20 mouse cellular contexts compared by ENCODE assay signal in the genomic region with DNA sequence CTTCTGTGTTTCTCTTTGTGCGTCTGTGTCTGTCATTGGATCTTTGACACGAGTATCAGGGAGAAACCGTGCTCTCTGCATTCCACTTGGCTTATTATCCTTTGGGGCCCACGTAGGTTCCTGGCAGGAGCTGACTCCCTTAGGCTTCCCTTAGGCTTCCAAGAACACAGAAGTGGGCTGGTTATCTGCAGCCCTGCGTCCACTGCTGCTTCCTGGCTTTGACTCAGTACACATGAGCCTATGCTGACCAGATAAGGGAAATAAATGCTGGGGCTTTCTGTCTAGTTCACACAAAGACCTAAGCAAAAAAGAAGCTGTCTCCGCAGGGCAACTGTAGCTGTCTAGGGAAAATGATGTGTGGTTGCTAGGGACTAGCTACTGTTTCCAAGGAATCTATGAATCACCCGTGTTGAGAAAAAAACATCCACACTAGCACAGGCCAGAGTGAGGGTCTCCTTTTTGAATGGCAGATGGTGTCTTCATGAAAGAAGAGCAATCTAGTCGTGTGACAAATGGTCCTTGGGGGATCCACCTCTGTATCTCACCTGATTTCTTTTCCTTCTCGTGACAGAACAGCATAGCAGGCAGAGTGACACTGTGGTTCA. TPM values are rescaled to one million over a fixed set of nuclear protein-coding genes. Genes with fewer than 3 reads are reported as not detected.
DNase-seq lines count a peak whose midpoint lies in the region; ATAC-seq lines count a peak whose summit lies in the region.
"Had no signal": no experiment of that assay in that cellular context is flagged by ENCODE, and none has a peak within 500 bp of the region (broad histone marks: within the 10 kb centered on the region; RNA-seq: fewer than 3 reads in every experiment).

No protein-coding gene starts in this region.

- peaks cover 3% of the 10 kb centered on the region; the same call in 1 of the 2 replicates for H3K4me1 ChIP-seq in forebrain, embryonic 12.5 days
- H3K4me1 ChIP-seq in forebrain, embryonic 10.5 days = 0 out of 2 replicates have a peak, but pooled peaks cover 4% of the 10 kb centered on the region
- peaks cover 16% of the 10 kb centered on the region for H3K4me1 ChIP-seq in hindbrain, embryonic 12.5 days
- H3K4me1 ChIP-seq in neural tube, embryonic 15.5 days = peaks cover 9% of the 10 kb centered on the region; the same call in 1 of the 2 replicates
- H3K4me1 ChIP-seq: liver, embryonic 12.5 days; stomach, embryonic 15.5 days had no signal

- no peak for ATAC-seq in forebrain, embryonic 12.5 days (ENCODE audit: low FRiP score)
- ATAC-seq in hindbrain, embryonic 12.5 days (ENCODE audit: low FRiP score) = no peak
- ATAC-seq in neural tube, embryonic 15.5 days (ENCODE audit: low FRiP score) = no peak
- ATAC-seq: liver, embryonic 12.5 days had no signal

- no peak overlapping the region for H3K4me3 ChIP-seq in forebrain, embryonic 12.5 days (replicated peaks)
- H3K4me3 ChIP-seq in forebrain, embryonic 10.5 days = no peak overlapping the region
- H3K4me3 ChIP-seq in hindbrain, embryonic 12.5 days = no peak overlapping the region
- no peak overlapping the region for H3K4me3 ChIP-seq in neural tube, embryonic 15.5 days (replicated peaks)
- H3K4me3 ChIP-seq: heart, embryonic 10.5 days; liver, embryonic 12.5 days; myocyte; stomach, embryonic 15.5 days had no signal

- 64% methylated on average over 9 of the region's 9 CpGs for WGBS in forebrain, embryonic 12.5 days
- WGBS in forebrain, embryonic 10.5 days = 66% methylated on average over 9 of the region's 9 CpGs
- WGBS in hindbrain, embryonic 12.5 days = 47% methylated on average over 9 of the region's 9 CpGs
- WGBS in neural tube, embryonic 15.5 days = 37% methylated on average over 9 of the region's 9 CpGs

- no peaks in the 10 kb centered on the region for H3K36me3 ChIP-seq in forebrain, embryonic 12.5 days (replicated peaks)
- H3K36me3 ChIP-seq in forebrain, embryonic 10.5 days (replicated peaks) = no peaks in the 10 kb centered on the region
- H3K36me3 ChIP-seq in hindbrain, embryonic 12.5 days = no peaks in the 10 kb centered on the region
- no peaks in the 10 kb centered on the region for H3K36me3 ChIP-seq in neural tube, embryonic 15.5 days
- H3K36me3 ChIP-seq: heart, embryonic 10.5 days; liver, embryonic 12.5 days; stomach, embryonic 15.5 days had no signal

- H3K9ac ChIP-seq in forebrain, embryonic 12.5 days = no peak overlapping the region
- peak overlapping the region; percentile 35; the same call in 1 of the 2 replicates for H3K9ac ChIP-seq in hindbrain, embryonic 12.5 days
- H3K9ac ChIP-seq in neural tube, embryonic 15.5 days (replicated peaks) = no peak overlapping the region
- H3K9ac ChIP-seq: liver, embryonic 12.5 days; stomach, embryonic 15.5 days had no signal

- no peak for DNase-seq in forebrain, embryonic 10.5 days (ENCODE audit: extremely low spot score, low spot score)
- peak; percentile 15 for DNase-seq in layer of hippocampus, adult 9-11 months
- DNase-seq in layer of hippocampus, postnatal 25 days (ENCODE audit: extremely low spot score in 1 of 2, low spot score in 1 of 2) = no peak
- DNase-seq in adrenal gland, postnatal 14 days = no peak
- no peak for DNase-seq in lung, postnatal 25 days (ENCODE audit: low spot score)
- DNase-seq: cerebellum, adult 18-20 months; embryo, embryonic 11 days; kidney, adult 2 months; lung, postnatal 36 days had no signal

- H3K27ac ChIP-seq in forebrain, embryonic 12.5 days = peak overlapping the region; percentile 42; the same call in 1 of the 2 replicates
- no peak overlapping the region for H3K27ac ChIP-seq in forebrain, embryonic 10.5 days
- H3K27ac ChIP-seq in hindbrain, embryonic 12.5 days = peak overlapping the region; percentile 23; the same call in 1 of the 2 replicates
- H3K27ac ChIP-seq in neural tube, embryonic 15.5 days (replicated peaks) = 0 out of 2 replicates have a peak overlapping the region, but pooled peaks have one; percentile 37
- H3K27ac ChIP-seq: heart, embryonic 10.5 days; liver, embryonic 12.5 days; stomach, embryonic 15.5 days had no signal

- H3K9me3 ChIP-seq in forebrain, embryonic 12.5 days = no peaks in the 10 kb centered on the region
- H3K9me3 ChIP-seq in forebrain, embryonic 10.5 days = no peaks in the 10 kb centered on the region
- H3K9me3 ChIP-seq in hindbrain, embryonic 12.5 days (replicated peaks) = no peaks in the 10 kb centered on the region
- no peaks in the 10 kb centered on the region for H3K9me3 ChIP-seq in neural tube, embryonic 15.5 days (replicated peaks)
- H3K9me3 ChIP-seq: heart, embryonic 10.5 days; liver, embryonic 12.5 days; stomach, embryonic 15.5 days had no signal

- H3K27me3 ChIP-seq in forebrain, embryonic 12.5 days = peaks cover 12% of the 10 kb centered on the region
- peaks cover 4% of the 10 kb centered on the region; the same call in 1 of the 2 replicates for H3K27me3 ChIP-seq in forebrain, embryonic 10.5 days (ENCODE audit: poor library complexity, severe bottlenecking)
- no peaks in the 10 kb centered on the region; the same call in 1 of the 2 replicates for H3K27me3 ChIP-seq in hindbrain, embryonic 12.5 days
- H3K27me3 ChIP-seq in neural tube, embryonic 15.5 days (replicated peaks) = no peaks in the 10 kb centered on the region
- H3K27me3 ChIP-seq: stomach, embryonic 15.5 days had no signal

- H3K4me2 ChIP-seq in forebrain, embryonic 12.5 days = no peak overlapping the region
- H3K4me2 ChIP-seq in hindbrain, embryonic 12.5 days (replicated peaks) = no peak overlapping the region
- no peak overlapping the region for H3K4me2 ChIP-seq in neural tube, embryonic 15.5 days
- H3K4me2 ChIP-seq: liver, embryonic 12.5 days; stomach, embryonic 15.5 days had no signal

RNA-seq across cellular contexts. Expression of a gene that starts 22.7 kb away (rescaled TPM):
- 0.74 and 1.2 TPM in 2 replicates for polyA plus RNA-seq in forebrain, embryonic 12.5 days (2016; fragmentation: Nextera tagmentation; extraction: Ambion mirVana)
- 0.43 and 0.52 TPM in 2 replicates for polyA plus RNA-seq in forebrain, embryonic 10.5 days (2016; fragmentation: Nextera tagmentation; extraction: Ambion mirVana)
- total RNA-seq in layer of hippocampus, postnatal 25 days (2021) = not detected
- polyA plus RNA-seq in hindbrain, embryonic 12.5 days (2016; fragmentation: Nextera tagmentation; extraction: Ambion mirVana) = 0.36 and 1.6 TPM in 2 replicates
- polyA plus RNA-seq in neural tube, embryonic 15.5 days (2015; fragmentation: Nextera tagmentation; extraction: Ambion mirVana) = 0.31 and 0.35 TPM in 2 replicates
- not detected in 2 replicates for total RNA-seq in adrenal gland, postnatal 14 days (2021)
- total RNA-seq: adrenal gland, postnatal 4 days had no signal
- polyA plus RNA-seq: kidney, adult 2 months; large intestine, adult 2 months; liver, embryonic 12.5 days; small intestine, adult 2 months; urinary bladder, adult 2 months had no signal
